Mouse (Mus musculus) embryonic fibroblast, embryonic 13.5 days (primary cell): Measurements from ENCODE around the gene Gm8369.
"Not testable (repeated sequence)": the region's sequence is repeated elsewhere in the genome, so short reads cannot be mapped to it uniquely, and the experiment has no call there.

Experiments used
- CTCF ChIP-seq: IDR thresholded peaks from 2 replicates; pipeline ENCODE4 v1.5.1; 2011; ENCODE audit warnings: mild to moderate bottlenecking, control low read depth, low read length, moderate library complexity, borderline replicate concordance; ENCODE audit not compliant: insufficient read depth
- POLR2A ChIP-seq: IDR thresholded peaks from 2 replicates; pipeline ENCODE4 v1.6.1; 2011; ENCODE audit warnings: low read depth, mild to moderate bottlenecking, control low read depth, low read length, moderate library complexity

- TF ChIP-seq CTCF, POLR2A: not testable (repeated sequence)
Observed at GRCm38 (mm10) chr19:11497300-11497699, 11.6 kb downstream of the Gm8369 start.
